Mouse (Mus musculus) stomach, postnatal 0 days (tissue): ENCODE data around the gene Hspbp1. TPM values are rescaled to one million over a fixed set of nuclear protein-coding genes. Genes with fewer than 3 reads are reported as not detected.
A peak's percentile ranks its signal among the peaks of the same experiment; 100 is the strongest.

Experiments used
- ATAC-seq: fragments of 200-750 bp; cut with Nextera tagmentation; 2 replicates; pipeline ENCODE4 v1.8.0; 2017; ENCODE audit not compliant: low FRiP score, low TSS enrichment
- DNase-seq: peaks from one replicate; pipeline ENCODE4 v3.0.0-alpha.2; 2016; ENCODE audit warnings: low spot score
- H3K27ac ChIP-seq: fragments of 300-500 bp; sonication (generic); replicated peaks from 2 replicates; pipeline ENCODE4 v1.5.1; 2014; ENCODE audit warnings: mild to moderate bottlenecking, control low read depth
- H3K27me3 ChIP-seq: fragments of 300-500 bp; sonication (generic); 2 replicates; pipeline ENCODE4 v1.6.1; 2014; ENCODE audit warnings: low read length; ENCODE audit not compliant: control insufficient read depth, insufficient read depth
- H3K36me3 ChIP-seq: fragments of 300-500 bp; sonication (generic); 2 replicates; pipeline ENCODE4 v1.6.1; 2014; ENCODE audit warnings: low read length, mixed read lengths; ENCODE audit not compliant: control insufficient read depth, insufficient read depth
- H3K4me1 ChIP-seq: fragments of 300-500 bp; sonication (generic); replicated peaks from 2 replicates; pipeline ENCODE4 v1.6.1; 2014; ENCODE audit warnings: antibody characterized with exemption; ENCODE audit not compliant: control insufficient read depth, insufficient read depth
- H3K4me2 ChIP-seq: fragments of 300-500 bp; sonication (generic); replicated peaks from 2 replicates; pipeline ENCODE4 v1.6.1; 2014; ENCODE audit warnings: low read depth, mild to moderate bottlenecking, control low read depth, moderate library complexity
- H3K4me3 ChIP-seq: fragments of 300-500 bp; sonication (generic); 2 replicates; pipeline ENCODE4 v1.5.1; 2014; ENCODE audit warnings: low read depth, low read length, control low read depth
- H3K9ac ChIP-seq: fragments of 300-500 bp; sonication (generic); 2 replicates; pipeline ENCODE4 v1.6.1; 2014; ENCODE audit warnings: mild to moderate bottlenecking, low read length, control low read depth, mixed read lengths
- H3K9me3 ChIP-seq: fragments of 300-500 bp; sonication (generic); 2 replicates; pipeline ENCODE4 v1.6.1; 2016; ENCODE audit warnings: low read length; ENCODE audit not compliant: control insufficient read depth
- CTCF ChIP-seq: IDR thresholded peaks from 2 replicates; pipeline ENCODE4 v1.5.1; 2016; ENCODE audit warnings: antibody characterized with exemption, low read depth, mild to moderate bottlenecking, moderate library complexity
- EP300 ChIP-seq: optimal IDR thresholded peaks from 2 replicates; pipeline ENCODE3; 2016; ENCODE audit warnings: antibody characterized with exemption
- WGBS: fragments of 180-500 bp; shearing (Covaris S2); extraction: QIAGEN DNeasy Blood & Tissue Kit; methylation state at CpG from one replicate; pipeline ENCODE4 v1.1.7; 2014; 5-methylcytosine and 5-hydroxymethylcytosine counted together
- polyA plus RNA-seq: library from polyadenylated mRNA; unstranded; fragments of >200 nt; fragmentation: Nextera tagmentation; extraction: Ambion mirVana; gene quantifications from 2 replicates; pipeline ENCODE4 v1.2.1, GENCODE M21; 2015

Gene Hspbp1
- polyA plus RNA-seq, 1 experiment from 2014 or later, result 59.1 TPM

DNA sequence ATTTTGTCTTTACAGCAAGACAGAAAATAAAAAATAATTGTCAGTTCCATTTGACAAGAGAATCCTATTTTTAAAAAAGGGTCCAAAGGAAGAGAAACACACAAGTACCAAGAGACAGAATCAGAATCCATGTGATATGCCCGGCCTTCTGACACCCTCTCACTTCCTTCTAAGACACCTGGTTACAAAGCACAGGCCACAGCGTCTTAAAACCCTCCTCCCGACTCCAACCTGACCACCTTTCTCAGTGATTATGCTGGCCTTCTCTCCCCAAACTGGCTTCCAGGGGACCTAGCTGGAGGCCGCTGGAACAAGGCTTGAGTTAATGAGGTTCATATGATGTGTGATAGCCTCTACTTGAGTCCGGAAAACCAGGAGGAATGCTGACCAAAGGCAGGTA, 31.5 kb downstream of the Hspbp1 start:
- H3K36me3 ChIP-seq, result no peaks in the 10 kb centered on the region; the same call in 1 of the 2 replicates
- no peak overlapping the region; the same call in 1 of the 2 replicates for H3K4me2 ChIP-seq
- no peaks in the 10 kb centered on the region for H3K27me3 ChIP-seq
- 76% methylated on average over 5 of the region's 5 CpGs for whole genome bisulfite sequencing
- no peak for DNase-seq
- TF ChIP-seq EP300, result no peak
- no peak for TF ChIP-seq CTCF
- 0 out of 2 replicates have a peak, but pooled peaks cover 7% of the 10 kb centered on the region for H3K4me1 ChIP-seq
- H3K4me3 ChIP-seq, result no peak overlapping the region
- H3K27ac ChIP-seq, result peak overlapping the region; percentile 81; the same call in 1 of the 2 replicates
- no peak overlapping the region for H3K9ac ChIP-seq
- no peak for ATAC-seq
- H3K9me3 ChIP-seq, result no peaks in the 10 kb centered on the region

DNA sequence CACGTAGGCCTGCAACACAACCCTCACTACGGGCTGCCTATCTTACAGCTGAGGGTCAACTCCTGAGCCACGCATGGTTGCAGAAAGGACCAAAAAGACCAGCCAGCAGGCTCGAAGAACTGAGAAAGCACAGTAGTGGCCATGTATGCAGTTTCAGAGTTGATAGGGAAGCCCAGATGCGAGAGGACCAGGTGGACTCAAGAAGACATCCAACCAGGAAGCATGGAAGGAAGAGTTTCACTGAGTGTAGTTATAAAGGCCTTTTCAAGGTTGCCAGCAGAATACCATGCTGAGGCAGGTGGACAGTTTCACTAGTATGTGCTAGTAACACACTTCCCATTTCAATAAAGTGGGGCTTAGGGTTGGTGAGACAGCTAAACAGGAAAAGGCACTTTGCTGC, 32.1 kb downstream of the Hspbp1 start:
- 84% methylated on average over 5 of the region's 5 CpGs for WGBS
- no peak for TF ChIP-seq CTCF
- TF ChIP-seq EP300, result no peak

DNA sequence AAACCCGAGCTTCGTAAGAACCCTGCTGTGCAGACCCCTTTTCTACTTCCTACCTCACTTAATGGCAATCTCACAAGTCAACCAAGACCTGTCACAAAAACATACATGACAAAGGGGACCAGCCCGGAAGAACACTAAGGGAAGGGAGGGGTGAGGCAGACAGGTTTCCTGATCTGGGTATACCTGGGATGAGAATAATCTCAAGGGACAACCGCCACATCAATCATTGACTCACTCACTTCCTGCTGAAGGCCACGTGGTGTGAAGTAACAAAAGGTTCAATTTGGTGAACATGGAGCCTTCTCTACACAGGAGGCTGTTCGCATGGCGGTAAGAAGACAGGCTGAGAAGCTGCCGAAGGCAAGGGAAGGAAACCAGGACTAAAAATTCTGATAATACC, 33.3 kb downstream of the Hspbp1 start:
- WGBS, result 56% methylated on average over 8 of the region's 8 CpGs
- no peaks in the 10 kb centered on the region for H3K27me3 ChIP-seq

More for the DNA sequence above, 32.1 kb downstream of the Hspbp1 start:
- Histone ChIP-seq H3K4me2 (no peak overlapping the region), H3K4me3 (no peak overlapping the region), H3K9me3 (no peaks in the 10 kb centered on the region), H3K4me1 (0 out of 2 replicates have a peak, but pooled peaks cover 7% of the 10 kb centered on the region), H3K27ac (no peak overlapping the region), H3K36me3 (no peaks in the 10 kb centered on the region; the same call in 1 of the 2 replicates), H3K9ac (no peak overlapping the region), H3K27me3 (no peaks in the 10 kb centered on the region)
- DNase-seq, result no peak
- ATAC-seq, result no peak

GRCm38 (mm10) chr7:4647992-4648391, 36.9 kb downstream of the Hspbp1 start:
- ATAC-seq (no peak), DNase-seq (no peak)
- 79% methylated on average over 2 of the region's 2 CpGs for WGBS
- H3K9ac ChIP-seq, result no peak overlapping the region
- H3K27ac ChIP-seq, result no peak overlapping the region; the same call in 1 of the 2 replicates
- peaks cover 7% of the 10 kb centered on the region for H3K36me3 ChIP-seq
- H3K27me3 ChIP-seq, result no peaks in the 10 kb centered on the region
- no peak for TF ChIP-seq CTCF
- TF ChIP-seq EP300, result no peak
- H3K9me3 ChIP-seq, result no peaks in the 10 kb centered on the region
- H3K4me2 ChIP-seq, result no peak overlapping the region
- H3K4me3 ChIP-seq, result no peak overlapping the region
- no peaks in the 10 kb centered on the region for H3K4me1 ChIP-seq

More for the DNA sequence above, 33.3 kb downstream of the Hspbp1 start:
- no peak overlapping the region for H3K4me3 ChIP-seq
- H3K4me2 ChIP-seq, result no peak overlapping the region
- no peak overlapping the region for H3K27ac ChIP-seq
- no peaks in the 10 kb centered on the region for H3K9me3 ChIP-seq
- DNase-seq (no peak), ATAC-seq (peak; percentile 43; the same call in 1 of the 2 replicates)
- no peak overlapping the region for H3K9ac ChIP-seq
- TF ChIP-seq CTCF (no peak), EP300 (no peak)
- H3K36me3 ChIP-seq, result peaks cover under 1% of the 10 kb centered on the region
- 0 out of 2 replicates have a peak, but pooled peaks cover 7% of the 10 kb centered on the region for H3K4me1 ChIP-seq

DNA sequence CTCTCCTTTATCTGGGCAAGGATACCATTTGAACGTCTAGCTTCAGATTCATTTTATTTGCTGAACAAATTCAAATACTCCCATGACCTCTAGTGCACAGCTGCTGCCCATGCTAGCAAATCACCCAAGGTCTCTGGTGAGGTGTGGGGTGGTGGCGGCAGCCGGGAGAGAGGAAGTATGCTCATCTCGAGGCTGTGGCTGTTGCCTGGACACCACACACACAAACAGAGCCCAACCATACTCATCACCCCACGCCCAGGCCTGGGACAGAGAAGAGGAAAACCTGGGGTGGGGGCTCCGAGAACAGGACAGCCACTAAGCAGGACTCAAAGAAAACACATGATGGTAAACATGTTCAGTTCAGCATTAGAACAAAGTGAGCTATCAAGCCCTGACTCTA, 37.6 kb downstream of the Hspbp1 start:
- H3K4me2 ChIP-seq, result no peak overlapping the region
- H3K36me3 ChIP-seq, result peaks cover 11% of the 10 kb centered on the region; the same call in 1 of the 2 replicates
- TF ChIP-seq CTCF (no peak), EP300 (no peak)
- WGBS, result 37% methylated on average over 6 of the region's 6 CpGs
- ATAC-seq (peak; percentile 92), DNase-seq (peak; percentile 52)
- no peak overlapping the region for H3K4me3 ChIP-seq
- H3K9ac ChIP-seq, result no peak overlapping the region
- no peaks in the 10 kb centered on the region for H3K27me3 ChIP-seq
- no peak overlapping the region; the same call in 1 of the 2 replicates for H3K27ac ChIP-seq
- H3K9me3 ChIP-seq, result no peaks in the 10 kb centered on the region
- no peaks in the 10 kb centered on the region for H3K4me1 ChIP-seq

GRCm38 (mm10) chr7:4646806-4647205, 38.1 kb downstream of the Hspbp1 start:
- Histone ChIP-seq H3K9ac (no peak overlapping the region), H3K4me3 (no peak overlapping the region), H3K4me2 (no peak overlapping the region), H3K36me3 (peaks cover 15% of the 10 kb centered on the region; the same call in 1 of the 2 replicates), H3K9me3 (no peaks in the 10 kb centered on the region), H3K4me1 (no peaks in the 10 kb centered on the region), H3K27ac (no peak overlapping the region), H3K27me3 (no peaks in the 10 kb centered on the region)
- DNase-seq (no peak), ATAC-seq (peak; percentile 30; the same call in 1 of the 2 replicates)
- TF ChIP-seq EP300 (no peak), CTCF (no peak)
- 76% methylated on average over 3 of the region's 3 CpGs for WGBS
